Mouse (Mus musculus) small intestine, adult 2 months (tissue): ENCODE results near the gene Atf7. TPM values are rescaled to one million over a fixed set of nuclear protein-coding genes. Genes with fewer than 3 reads are reported as not detected.

Source experiments
- H3K27ac ChIP-seq: fragments of 200-500 bp; 2 replicates; pipeline ENCODE4 v1.5.1; 2012; ENCODE audit warnings: low read depth, low read length, control low read depth, inconsistent platforms; ENCODE audit not compliant: insufficient read depth
- H3K27me3 ChIP-seq: fragments of 200-500 bp; 2 replicates; pipeline ENCODE4 v1.6.1; 2012; ENCODE audit warnings: mild to moderate bottlenecking, moderate library complexity, low read length, inconsistent platforms; ENCODE audit not compliant: control insufficient read depth, insufficient read depth
- H3K36me3 ChIP-seq: fragments of 200-500 bp; 2 replicates; pipeline ENCODE4 v1.6.1; 2012; ENCODE audit warnings: mild to moderate bottlenecking, low read length, control low read depth, inconsistent platforms; ENCODE audit not compliant: control insufficient read depth, insufficient read depth
- H3K4me1 ChIP-seq: fragments of 200-500 bp; 2 replicates; pipeline ENCODE4 v1.6.1; 2012; ENCODE audit warnings: low read length, inconsistent platforms, mixed read lengths; ENCODE audit not compliant: control insufficient read depth, insufficient read depth, insufficient read length
- H3K4me3 ChIP-seq: fragments of 200-500 bp; 2 replicates; pipeline ENCODE4 v1.5.1; 2012; ENCODE audit warnings: low read depth, mild to moderate bottlenecking, control low read depth, inconsistent platforms, low read length, moderate library complexity
- CTCF ChIP-seq: fragments of 200-500 bp; IDR thresholded peaks from 2 replicates; pipeline ENCODE4 v1.5.1; 2012; ENCODE audit warnings: low read depth, mild to moderate bottlenecking, control low read depth, inconsistent platforms, low read length, moderate library complexity, mixed read lengths; ENCODE audit not compliant: insufficient replicate concordance, insufficient read length; ENCODE audit errors: extremely low read depth
- POLR2A ChIP-seq: fragments of 200-500 bp; IDR thresholded peaks from 2 replicates; pipeline ENCODE4 v1.6.1; 2012; ENCODE audit warnings: low read depth, mild to moderate bottlenecking, control low read depth, inconsistent platforms, low read length, moderate library complexity
- WGBS: fragments of 180-500 bp; shearing (Covaris S2); methylation state at CpG from one replicate; pipeline ENCODE4 v1.1.7; 2018; 5-methylcytosine and 5-hydroxymethylcytosine counted together
- polyA plus RNA-seq: library from polyadenylated mRNA; depleted of rRNA; stranded (reverse); fragments of >200 nt; gene quantifications from 2 replicates; pipeline ENCODE4 v1.2.3, GENCODE M21; 2012; rRNA removed

Gene Atf7
- polyA plus RNA-seq: 20.4 and 38.6 TPM in 2 replicates

DNA sequence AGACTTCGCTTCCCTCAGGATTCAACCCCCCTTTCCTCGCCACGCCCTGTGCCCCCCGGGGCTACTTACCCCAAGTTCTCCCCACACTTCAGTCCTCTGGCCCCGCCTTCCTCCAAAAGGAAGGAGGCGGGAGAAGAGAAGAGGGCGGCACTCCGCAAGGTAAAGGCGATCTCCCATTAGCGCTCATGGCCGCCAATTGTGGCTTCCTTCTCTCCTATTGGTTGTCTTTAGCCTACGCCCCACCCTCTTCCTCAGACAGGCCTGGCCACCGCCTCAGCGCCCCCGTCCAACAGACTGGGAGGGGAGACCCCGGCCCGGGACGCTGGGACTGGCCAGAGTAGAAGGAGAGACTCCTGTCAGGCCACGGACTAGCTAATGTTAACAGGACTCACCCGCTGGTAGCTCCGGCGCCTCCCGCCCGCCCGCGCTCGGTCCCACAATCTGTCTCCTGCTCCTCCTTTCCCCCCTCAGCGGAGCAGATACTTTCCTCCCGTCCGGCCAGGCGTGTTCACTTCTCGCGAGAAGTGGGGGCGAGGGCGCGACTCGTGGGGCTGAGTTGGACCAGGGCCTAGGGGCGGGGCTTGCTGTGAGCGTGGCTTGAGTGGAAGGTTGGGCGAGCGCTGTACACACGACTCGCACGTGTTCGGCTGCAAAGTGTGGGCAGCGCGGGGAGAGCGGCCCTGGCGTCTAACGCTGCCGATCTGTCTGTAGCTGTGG, at the start of gene Atf7, which contains the start of gene Gm28047:
Gene Atf7, minus strand, starts transcription at position 495 of the 717 bp plus-strand sequence.
Gene Gm28047, minus strand, starts transcription at position 98 of the 717 bp plus-strand sequence.
- WGBS: under 1% methylated on average over 51 of the region's 51 CpGs
- no peak for TF ChIP-seq CTCF
- peak; percentile 61 for TF ChIP-seq POLR2A
- Histone ChIP-seq H3K27ac (peak within 1 kb of the TSS; percentile 90), H3K4me3 (peak within 1 kb of the TSS; percentile 78), H3K27me3 (no peaks in the 10 kb centered on the region), H3K4me1 (0 out of 2 replicates have a peak, but pooled peaks cover 2% of the 10 kb centered on the region), H3K36me3 (peaks cover 1% of the 10 kb centered on the region; the same call in 1 of the 2 replicates)

DNA sequence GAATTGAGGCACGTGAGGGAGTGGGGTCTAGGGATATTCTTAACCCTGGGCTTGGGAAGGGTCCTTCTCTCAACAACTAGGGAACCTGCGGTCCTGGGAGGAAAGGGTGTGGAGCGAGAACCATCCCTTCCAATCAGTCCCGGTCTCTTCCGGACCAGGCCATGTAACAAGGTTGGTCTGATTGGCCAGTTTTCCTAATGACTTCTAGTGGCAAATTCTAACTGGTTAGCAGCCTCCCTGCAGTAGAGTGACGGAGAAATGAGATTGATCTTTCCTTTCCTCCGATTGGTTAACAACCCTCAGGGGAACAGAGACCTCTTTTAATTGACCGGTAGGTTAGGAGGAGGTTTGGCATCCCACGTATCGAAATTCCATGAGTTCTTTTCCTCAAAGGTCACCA, 48.3 kb upstream of the Atf7 start:
- H3K4me1 ChIP-seq: peaks cover 9% of the 10 kb centered on the region
- TF ChIP-seq POLR2A (peak; percentile 27; the same call in 1 of the 2 replicates), CTCF (no peak)
- H3K27me3 ChIP-seq: peaks cover 6% of the 10 kb centered on the region
- peak overlapping the region; percentile 10; the same call in 1 of the 2 replicates for H3K4me3 ChIP-seq
- H3K27ac ChIP-seq: peak overlapping the region; percentile 37; the same call in 1 of the 2 replicates
- 28% methylated on average over 10 of the region's 10 CpGs for WGBS
- H3K36me3 ChIP-seq: no peaks in the 10 kb centered on the region

DNA sequence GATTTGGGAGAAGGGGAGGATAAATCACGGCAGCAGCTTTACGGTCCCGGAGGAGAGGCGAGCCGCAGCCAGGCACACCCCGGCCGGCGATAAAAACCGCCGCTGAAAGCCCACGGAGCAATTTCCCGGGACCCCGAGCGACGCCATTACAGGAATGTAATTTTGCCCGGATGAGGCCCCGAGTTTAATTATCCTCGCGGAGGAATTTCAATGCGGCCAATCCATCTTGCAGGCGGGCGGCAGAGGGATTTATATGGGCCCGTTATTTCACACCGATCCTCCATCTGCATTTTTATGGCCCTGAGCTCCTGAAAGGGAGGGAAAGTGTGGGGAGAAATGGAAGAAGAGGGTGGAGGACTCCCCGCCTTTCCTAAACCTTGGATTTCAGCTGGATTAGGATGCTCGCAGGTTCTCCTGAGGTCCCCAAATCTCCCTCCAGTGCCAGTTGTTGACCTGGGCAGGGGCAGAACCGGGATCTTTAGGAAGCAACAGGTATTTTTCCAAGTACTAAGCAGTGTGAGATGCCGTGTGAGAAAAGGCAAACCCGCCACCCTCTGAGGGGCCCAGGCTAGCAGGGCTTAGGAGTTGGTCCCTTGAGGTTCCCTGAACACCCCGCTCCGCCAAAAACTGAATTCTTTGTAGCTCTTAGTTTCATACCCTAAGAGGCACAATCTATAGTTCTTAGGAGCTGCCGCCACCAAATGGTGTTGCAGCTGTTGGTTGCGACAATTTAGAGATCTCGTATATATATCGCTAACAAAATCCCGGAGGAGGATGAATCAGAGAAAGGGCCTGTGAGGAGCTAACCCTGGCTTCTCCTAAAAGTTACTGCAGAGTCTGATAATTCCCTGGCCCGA, 47.2 kb upstream of the Atf7 start, which contains the start of gene Atp5g2:
Gene Atp5g2, minus strand, starts transcription at position 138 of the 857 bp plus-strand sequence.
- Histone ChIP-seq H3K36me3 (0 out of 2 replicates have a peak, but pooled peaks cover 1% of the 10 kb centered on the region), H3K4me3 (peak within 1 kb of the TSS; percentile 79), H3K27ac (peak within 1 kb of the TSS; percentile 68), H3K27me3 (peaks cover 6% of the 10 kb centered on the region), H3K4me1 (peaks cover 9% of the 10 kb centered on the region)
- TF ChIP-seq POLR2A: no peak
- TF ChIP-seq CTCF: no peak
- WGBS: 12% methylated on average over 37 of the region's 37 CpGs

DNA sequence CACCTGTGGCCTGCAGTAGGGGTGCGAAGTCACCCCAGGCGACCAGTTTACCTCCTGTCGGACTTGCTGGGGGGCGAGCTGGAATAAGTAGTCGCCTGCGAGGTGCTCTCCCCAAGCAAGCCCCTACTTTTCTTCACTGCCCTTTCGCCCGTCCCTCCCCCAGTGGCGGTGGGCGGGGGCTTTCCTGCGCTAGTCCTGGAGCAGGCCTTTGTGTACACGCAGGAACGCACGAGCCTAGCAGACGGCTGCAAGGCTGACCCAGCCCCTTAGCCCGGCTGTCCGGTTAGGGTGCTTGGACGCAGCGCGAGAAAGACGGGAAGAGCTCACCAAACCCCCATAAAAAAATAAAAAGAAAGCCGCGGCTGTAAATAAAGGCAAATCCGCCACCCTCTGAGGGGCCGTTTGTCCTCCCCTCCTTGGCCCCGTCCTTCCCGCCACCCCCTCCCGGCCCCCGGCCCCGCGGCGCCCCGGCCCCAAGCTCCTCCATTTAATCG, 46.5 kb upstream of the Atf7 start:
- Histone ChIP-seq H3K27me3 (peaks cover 6% of the 10 kb centered on the region), H3K36me3 (peaks cover 8% of the 10 kb centered on the region; the same call in 1 of the 2 replicates), H3K4me3 (peak overlapping the region; percentile 60), H3K4me1 (peaks cover 9% of the 10 kb centered on the region), H3K27ac (peak overlapping the region; percentile 68)
- 2% methylated on average over 34 of the region's 34 CpGs for WGBS
- TF ChIP-seq CTCF (no peak), POLR2A (peak; percentile 28; the same call in 1 of the 2 replicates)

GRCm38 (mm10) chr15:102670767-102671575, 45.7 kb upstream of the Atf7 start:
- Histone ChIP-seq H3K27me3 (peaks cover 6% of the 10 kb centered on the region), H3K4me1 (peaks cover 9% of the 10 kb centered on the region), H3K4me3 (peak overlapping the region; percentile 79), H3K36me3 (peaks cover 13% of the 10 kb centered on the region; the same call in 1 of the 2 replicates), H3K27ac (peak overlapping the region; percentile 75)
- TF ChIP-seq POLR2A (peak; percentile 66; the same call in 1 of the 2 replicates), CTCF (peak; percentile 100)
- WGBS: under 1% methylated on average over 53 of the region's 53 CpGs

GRCm38 (mm10) chr15:102670281-102670680, 45.0 kb upstream of the Atf7 start:
- Histone ChIP-seq H3K27ac (peak overlapping the region; percentile 75), H3K36me3 (peaks cover 16% of the 10 kb centered on the region), H3K4me3 (peak overlapping the region; percentile 79), H3K4me1 (peaks cover 9% of the 10 kb centered on the region), H3K27me3 (peaks cover 6% of the 10 kb centered on the region)
- TF ChIP-seq CTCF (no peak), POLR2A (no peak)
- 2% methylated on average over 6 of the region's 6 CpGs for WGBS
